In genomic region chr9:77426110-77426509, GRCm38 (mm10) we compare ENCODE assay signal across 23 mouse cellular contexts.
DNase-seq lines count a peak whose midpoint lies in the region; ATAC-seq and TF ChIP-seq lines count a peak whose summit lies in the region.
"Had no signal": no experiment of that assay in that cellular context is flagged by ENCODE, and none has a peak within 500 bp of the region (broad histone marks: within the 10 kb centered on the region; RNA-seq: fewer than 3 reads in every experiment).

No protein-coding gene starts in this region.

- H3K36me3 ChIP-seq in kidney, embryonic 16.5 days (ENCODE audit: insufficient read depth, low read length) = peaks cover 2% of the 10 kb centered on the region; the same call in 1 of the 2 replicates
- H3K36me3 ChIP-seq in CH12.LX (replicated peaks in 1 of 2; ENCODE audit: control insufficient read depth in 1 of 2, insufficient read depth in 1 of 2, low read length in 1 of 2) = no peaks in the 10 kb centered on the region
- H3K36me3 ChIP-seq in MEL (ENCODE audit: control insufficient read depth in 1 of 2, insufficient read depth in 2 of 2, low read length in 2 of 2) = peaks cover 0 to 31% of the 10 kb centered on the region in 2 experiments; a peak in 2 of 4 replicates
- H3K36me3 ChIP-seq: hindbrain, embryonic 15.5 days; intestine, embryonic 15.5 days; midbrain, embryonic 13.5 days had no signal

- H3K9ac ChIP-seq in kidney, embryonic 16.5 days (replicated peaks; ENCODE audit: low read length) = no peak overlapping the region
- H3K9ac ChIP-seq in CH12.LX (ENCODE audit: insufficient read depth, low read depth) (peak overlapping the region; percentile 8; the same call in 1 of the 2 replicates), MEL (ENCODE audit: control insufficient read depth, low read depth, low read length, poor library complexity, severe bottlenecking) (no peak overlapping the region)
- H3K9ac ChIP-seq: hindbrain, embryonic 15.5 days; intestine, embryonic 15.5 days; liver, embryonic 12.5 days; midbrain, embryonic 13.5 days had no signal

- no peaks in the 10 kb centered on the region for H3K9me3 ChIP-seq in kidney, embryonic 16.5 days (ENCODE audit: low read length)
- H3K9me3 ChIP-seq in CH12.LX (replicated peaks; ENCODE audit: low read length) (no peaks in the 10 kb centered on the region), MEL (replicated peaks; ENCODE audit: insufficient read depth, low read length) (no peaks in the 10 kb centered on the region)
- H3K9me3 ChIP-seq: hindbrain, embryonic 15.5 days; intestine, embryonic 15.5 days; liver, embryonic 12.5 days; midbrain, embryonic 13.5 days had no signal

- H3K27me3 ChIP-seq in kidney, embryonic 16.5 days (ENCODE audit: insufficient read depth, low read length) = no peaks in the 10 kb centered on the region
- H3K27me3 ChIP-seq in CH12.LX (replicated peaks) (no peaks in the 10 kb centered on the region), MEL (ENCODE audit: control insufficient read depth in 1 of 2, insufficient read depth in 2 of 2, low read length in 2 of 2) (no peaks in the 10 kb centered on the region)
- H3K27me3 ChIP-seq: hindbrain, embryonic 15.5 days; intestine, embryonic 15.5 days; liver, embryonic 12.5 days; midbrain, embryonic 13.5 days had no signal

- TF ChIP-seq CTCF in CH12.LX (conservative IDR thresholded peaks at IDR 0.05 in 1 of 2, IDR thresholded peaks at IDR 0.05 in 1 of 2; ENCODE audit: low read depth in 2 of 2, low read length in 2 of 2) (no peak), MEL (IDR thresholded peaks at IDR 0.05 in 2 of 3, conservative IDR thresholded peaks at IDR 0.05 in 1 of 3; ENCODE audit: control insufficient read depth in 1 of 3, insufficient read depth in 1 of 3, low read depth in 2 of 3, low read length in 3 of 3, poor library complexity in 1 of 3, severe bottlenecking in 1 of 3) (no peak)

- H3K79me2 ChIP-seq in CH12.LX (replicated peaks; ENCODE audit: control insufficient read depth, extremely low read depth, insufficient read depth, poor library complexity, severe bottlenecking) = no peaks in the 10 kb centered on the region
- no peaks in the 10 kb centered on the region; the same call in 1 of the 2 replicates for H3K79me2 ChIP-seq in MEL (ENCODE audit: control insufficient read depth, insufficient read depth, low read length, poor library complexity)

- no peak for DNase-seq in kidney, adult 11 months
- no peak for DNase-seq in CH12.LX (ENCODE audit: extremely low read depth)
- DNase-seq in MEL (ENCODE audit: low read depth, low spot score) = no peak
- DNase-seq in gastrocnemius, postnatal 10 days = no peak
- DNase-seq in urinary bladder, adult 2 months (ENCODE audit: low spot score) = no peak
- DNase-seq: adrenal gland, postnatal 14 days; cerebellum, adult 8-10 months; gastrocnemius, postnatal 14 days; lung, adult 18-20 months; lung, postnatal 10 days; right cerebral cortex, postnatal 14 days; spleen, adult 18-20 months; thymus, adult 2 months; thymus, postnatal 4 days had no signal

- TF ChIP-seq POLR2A in CH12.LX (IDR thresholded peaks at IDR 0.05; ENCODE audit: low read depth, low read length) = no peak
- no peak for TF ChIP-seq POLR2A in MEL (IDR thresholded peaks at IDR 0.05; ENCODE audit: control insufficient read depth in 1 of 2, insufficient read depth in 1 of 2, low read depth in 1 of 2, low read length in 2 of 2, poor library complexity in 1 of 2)

- no peak for ATAC-seq in kidney, embryonic 16.5 days (ENCODE audit: low FRiP score, low TSS enrichment)
- 0 out of 2 replicates have a peak, but pooled peaks have one; percentile 11 for ATAC-seq in megakaryocyte, adult 5-6 weeks (ENCODE audit: poor library complexity, severe bottlenecking)
- ATAC-seq: forebrain, embryonic 16.5 days; intestine, embryonic 15.5 days; liver, embryonic 12.5 days; midbrain, embryonic 13.5 days had no signal

- no peak overlapping the region for H3K4me3 ChIP-seq in kidney, embryonic 16.5 days (ENCODE audit: low read length)
- H3K4me3 ChIP-seq in CH12.LX (replicated peaks in 1 of 3; ENCODE audit: low read depth in 2 of 3, low read length in 2 of 3, poor library complexity in 1 of 3) (peak overlapping the region in 1 of 3 experiments; percentile 12), MEL (ENCODE audit: control insufficient read depth in 1 of 2, insufficient read depth in 1 of 2, low read depth in 2 of 2, low read length in 2 of 2) (no peak overlapping the region)
- H3K4me3 ChIP-seq: erythroblast, embryonic 14.5 days; hindbrain, embryonic 15.5 days; intestine, embryonic 15.5 days; liver, embryonic 12.5 days; midbrain, embryonic 13.5 days had no signal

- TF ChIP-seq RAD21 in CH12.LX (IDR thresholded peaks at IDR 0.05; ENCODE audit: low read depth, low read length) (no peak), MEL (IDR thresholded peaks at IDR 0.05; ENCODE audit: low read depth, low read length) (no peak)

- peak overlapping the region; percentile 49 for H3K4me2 ChIP-seq in kidney, embryonic 16.5 days (replicated peaks; ENCODE audit: low read depth, low read length)
- peak overlapping the region; percentile 83 for H3K4me2 ChIP-seq in CH12.LX (ENCODE audit: insufficient read depth, low read depth, poor library complexity, severe bottlenecking)
- H3K4me2 ChIP-seq: heart, embryonic 11.5 days; hindbrain, embryonic 15.5 days; intestine, embryonic 15.5 days; liver, embryonic 12.5 days; midbrain, embryonic 13.5 days had no signal

- in situ Hi-C loops in CH12.LX (cut with MboI; ENCODE audit: low pct_ligation_motif_present, low pct_unique_long_range_greater_than_20kb, low sequenced_read_pairs) = no loop called here

- dilution Hi-C loops in CH12.LX (cut with MboI; ENCODE audit: extremely low pct_ligation_motif_present, extremely low pct_unique_long_range_greater_than_20kb, low sequenced_read_pairs) = no loop called here

- H3K27ac ChIP-seq in kidney, embryonic 16.5 days (ENCODE audit: low read length) = no peak overlapping the region
- no peak overlapping the region for H3K27ac ChIP-seq in CH12.LX (ENCODE audit: insufficient read depth, low read depth)
- no peak overlapping the region for H3K27ac ChIP-seq in MEL (ENCODE audit: control insufficient read depth, low read depth, low read length)
- H3K27ac ChIP-seq: hindbrain, embryonic 15.5 days; intestine, embryonic 15.5 days; liver, embryonic 12.5 days; midbrain, embryonic 13.5 days had no signal

- WGBS in kidney, embryonic 16.5 days = 21% methylated on average over 14 of the region's 14 CpGs

- peaks cover 34% of the 10 kb centered on the region for H3K4me1 ChIP-seq in kidney, embryonic 16.5 days (ENCODE audit: insufficient read depth, low read length)
- peaks cover 35 to 56% of the 10 kb centered on the region in 2 experiments for H3K4me1 ChIP-seq in CH12.LX (ENCODE audit: control insufficient read depth in 1 of 2, insufficient read depth in 2 of 2)
- peaks cover 24 to 52% of the 10 kb centered on the region in 2 experiments for H3K4me1 ChIP-seq in MEL (ENCODE audit: control insufficient read depth in 1 of 2, insufficient read depth in 2 of 2, low read length in 2 of 2)

- TF ChIP-seq EP300 in CH12.LX (IDR thresholded peaks at IDR 0.05; ENCODE audit: low read length) (peak; percentile 79), MEL (IDR thresholded peaks at IDR 0.05; ENCODE audit: low read depth in 1 of 2, low read length in 2 of 2) (no peak)

TF ChIP-seq in CH12.LX, 34 proteins besides CTCF, POLR2A, EP300 and RAD21 (continues in another document):
- no peak for TF ChIP-seq ZKSCAN1 (IDR thresholded peaks at IDR 0.05; ENCODE audit: borderline replicate concordance, low read depth, low read length)
- peak; percentile 91 for TF ChIP-seq ZNF384 (IDR thresholded peaks at IDR 0.05; ENCODE audit: low read depth, low read length)
- TF ChIP-seq JUN (IDR thresholded peaks at IDR 0.05; ENCODE audit: insufficient read depth, low read depth, low read length) = peak; percentile 49
- no peak for TF ChIP-seq ZC3H11A (IDR thresholded peaks at IDR 0.05; ENCODE audit: low read depth, low read length)
- peak; percentile 60 for TF ChIP-seq ETS1 (conservative IDR thresholded peaks at IDR 0.05; ENCODE audit: low read depth, low read length)
- TF ChIP-seq JUND (conservative IDR thresholded peaks at IDR 0.05; ENCODE audit: low read depth, low read length) = peak; percentile 65; the same call in 1 of the 2 replicates
- TF ChIP-seq CHD2 (IDR thresholded peaks at IDR 0.05; ENCODE audit: low read length) = peak; percentile 51; the same call in 1 of the 2 replicates
- peak; percentile 48; the same call in 1 of the 2 replicates for TF ChIP-seq BHLHE40 (IDR thresholded peaks at IDR 0.05; ENCODE audit: low read depth, low read length)
- peak; percentile 45; the same call in 1 of the 2 replicates for TF ChIP-seq TCF12 (IDR thresholded peaks at IDR 0.05; ENCODE audit: low read depth, low read length)
- peak; percentile 70; the same call in 1 of the 2 replicates for TF ChIP-seq MAFK (IDR thresholded peaks at IDR 0.05; ENCODE audit: insufficient replicate concordance, low read length)
- TF ChIP-seq ELF1 (IDR thresholded peaks at IDR 0.05; ENCODE audit: low read depth, low read length) = peak; percentile 69; the same call in 1 of the 2 replicates
- no peak for TF ChIP-seq HCFC1 (IDR thresholded peaks at IDR 0.05; ENCODE audit: low read depth, low read length)

TF ChIP-seq in MEL, 35 proteins besides CTCF, POLR2A, EP300 and RAD21:
- TF ChIP-seq GATA1 (IDR thresholded peaks at IDR 0.05; ENCODE audit: low read depth, low read length) (no peak), MEF2A (IDR thresholded peaks at IDR 0.05; ENCODE audit: extremely low read depth, insufficient replicate concordance, low read depth, low read length, poor library complexity, severe bottlenecking) (no peak), USF1 (IDR thresholded peaks at IDR 0.05; ENCODE audit: low read depth, low read length) (no peak), ZNF384 (IDR thresholded peaks at IDR 0.05; ENCODE audit: low read depth, low read length) (0 out of 2 replicates have a peak, but pooled peaks have one; percentile 23)
